Mouse (Mus musculus) liver, embryonic 14.5 days (tissue): ENCODE measurements at regions not wholly inside any gene's neighbourhood (a gene's known extent, or its start where the extent isn't known, plus 50 kb on each side); places are given as distances from the start of the nearest gene placed in this dataset.
"Not testable (repeated sequence)": the region's sequence is repeated elsewhere in the genome, so short reads cannot be mapped to it uniquely, and the experiment has no call there.

Experiments
- CTCF ChIP-seq: IDR thresholded peaks from 2 replicates; pipeline ENCODE4 v1.5.1; 2016; ENCODE audit warnings: antibody characterized with exemption, low read depth, control low read depth
- EP300 ChIP-seq: IDR thresholded peaks from 2 replicates; pipeline ENCODE4 v1.6.1; 2016; ENCODE audit warnings: antibody characterized with exemption, low read depth

GRCm38 (mm10) chr8:20098121-20098520 lies 194.9 kb downstream of the Gm31371 start:
- TF ChIP-seq EP300, CTCF: not testable (repeated sequence)
